ENCODE assay signal across 8 mouse cellular contexts in genomic region chr9:91381284-91382110, GRCm38 (mm10). TPM values are rescaled to one million over a fixed set of nuclear protein-coding genes. Genes with fewer than 3 reads are reported as not detected.
DNase-seq lines count a peak whose midpoint lies in the region; ATAC-seq and TF ChIP-seq lines count a peak whose summit lies in the region.

No protein-coding gene starts in this region.

- H3K36me3 ChIP-seq in lung, embryonic 14.5 days (ENCODE audit: insufficient read depth): no peaks in the 10 kb centered on the region
- no peaks in the 10 kb centered on the region for H3K36me3 ChIP-seq in limb, embryonic 14.5 days (ENCODE audit: control insufficient read depth, insufficient read depth, low read length)
- H3K36me3 ChIP-seq in stomach, embryonic 14.5 days (ENCODE audit: control insufficient read depth, insufficient read depth, low read length): no peaks in the 10 kb centered on the region

- H3K27ac ChIP-seq in lung, embryonic 14.5 days (ENCODE audit: low read depth): no peak overlapping the region
- H3K27ac ChIP-seq in limb, embryonic 14.5 days (replicated peaks; ENCODE audit: low read depth, low read length): no peak overlapping the region
- no peak overlapping the region for H3K27ac ChIP-seq in stomach, embryonic 14.5 days (ENCODE audit: low read length)

- H3K27me3 ChIP-seq in lung, embryonic 14.5 days (ENCODE audit: insufficient read depth, low read length): peaks cover 97% of the 10 kb centered on the region
- H3K27me3 ChIP-seq in limb, embryonic 14.5 days (ENCODE audit: control insufficient read depth, insufficient read depth, low read length): peaks cover 99% of the 10 kb centered on the region
- H3K27me3 ChIP-seq in stomach, embryonic 14.5 days (ENCODE audit: control insufficient read depth, insufficient read depth, low read length): peaks cover 77% of the 10 kb centered on the region

- peak; percentile 68 for ATAC-seq in lung, embryonic 14.5 days (ENCODE audit: insufficient read depth)
- peak; percentile 72 for ATAC-seq in limb, embryonic 14.5 days (ENCODE audit: low FRiP score, low read depth)
- peak; percentile 35; the same call in 1 of the 2 replicates for ATAC-seq in stomach, embryonic 14.5 days (ENCODE audit: insufficient number of reproducible peaks, insufficient read depth, low FRiP score, low read depth)
- no peak for ATAC-seq in CD4-positive, CD25-positive, alpha-beta regulatory T cell, adult 4 months

- DNase-seq in lung, embryonic 14.5 days: peak; percentile 59
- DNase-seq in lung, postnatal 36 days: no peak
- DNase-seq in cerebellum, postnatal 10 days: peak; percentile 97 to 98
- peak; percentile 53 for DNase-seq in gastrocnemius, postnatal 25 days
- no peak for DNase-seq in limb, embryonic 14.5 days (ENCODE audit: low spot score)
- DNase-seq in urinary bladder, postnatal 4 days (ENCODE audit: low spot score in 2 of 2): no peak

- H3K4me3 ChIP-seq in lung, embryonic 14.5 days (ENCODE audit: low read depth, low read length): peak overlapping the region; percentile 51
- peak overlapping the region; percentile 44 for H3K4me3 ChIP-seq in limb, embryonic 14.5 days (replicated peaks; ENCODE audit: low read length)
- H3K4me3 ChIP-seq in stomach, embryonic 14.5 days (ENCODE audit: low read depth, low read length): peak overlapping the region; percentile 34

- no peak for TF ChIP-seq CTCF in lung, embryonic 14.5 days (IDR thresholded peaks at IDR 0.05; ENCODE audit: low read depth)

- H3K9me3 ChIP-seq in lung, embryonic 14.5 days (ENCODE audit: low read depth, low read length): no peaks in the 10 kb centered on the region
- no peaks in the 10 kb centered on the region for H3K9me3 ChIP-seq in limb, embryonic 14.5 days (ENCODE audit: control insufficient read depth, low read length)
- no peaks in the 10 kb centered on the region for H3K9me3 ChIP-seq in stomach, embryonic 14.5 days (ENCODE audit: control insufficient read depth, low read depth, low read length)

- H3K4me2 ChIP-seq in lung, embryonic 14.5 days: peak overlapping the region; percentile 86
- peak overlapping the region; percentile 72 for H3K4me2 ChIP-seq in limb, embryonic 14.5 days (replicated peaks; ENCODE audit: low read depth, low read length, severe bottlenecking)
- H3K4me2 ChIP-seq in stomach, embryonic 14.5 days (replicated peaks; ENCODE audit: low read depth, low read length): peak overlapping the region; percentile 61

- TF ChIP-seq POLR2A in limb, embryonic 14.5 days (IDR thresholded peaks at IDR 0.05; ENCODE audit: borderline replicate concordance, extremely low read depth, insufficient read depth, insufficient read length): no peak

- peak overlapping the region; percentile 40 for H3K9ac ChIP-seq in lung, embryonic 14.5 days
- peak overlapping the region; percentile 47 for H3K9ac ChIP-seq in limb, embryonic 14.5 days (ENCODE audit: low read depth, low read length, severe bottlenecking)
- H3K9ac ChIP-seq in stomach, embryonic 14.5 days (replicated peaks; ENCODE audit: low read depth, low read length): no peak overlapping the region; the same call in 1 of the 2 replicates

- WGBS in lung, embryonic 14.5 days: under 1% methylated on average over 68 of the region's 76 CpGs
- under 1% methylated on average over 54 of the region's 76 CpGs for WGBS in limb, embryonic 14.5 days
- WGBS in stomach, embryonic 14.5 days: under 1% methylated on average over 57 of the region's 76 CpGs

- H3K4me1 ChIP-seq in lung, embryonic 14.5 days (ENCODE audit: insufficient read depth): no peaks in the 10 kb centered on the region; the same call in 1 of the 2 replicates
- peaks cover 8% of the 10 kb centered on the region for H3K4me1 ChIP-seq in limb, embryonic 14.5 days (ENCODE audit: control insufficient read depth, insufficient read depth, low read length)
- H3K4me1 ChIP-seq in stomach, embryonic 14.5 days (ENCODE audit: control insufficient read depth, insufficient read depth, low read length): no peaks in the 10 kb centered on the region

RNA-seq across cellular contexts. Expression of gene Zic1, which starts 15.9 kb away (rescaled TPM):
- not detected in 2 replicates for polyA plus RNA-seq in lung, embryonic 14.5 days (2014; fragmentation: Nextera tagmentation; extraction: Ambion mirVana)
- 1 to 10 TPM in 1 of 2 experiments, under 1 TPM in 1; 0.08 to 1.9 TPM for total RNA-seq in gastrocnemius, postnatal 25 days (2021)
- polyA plus RNA-seq in limb, embryonic 14.5 days (2012; rRNA removed): 6.0 and 14.6 TPM in 2 replicates
- 0.21 and 0.23 TPM in 2 replicates for polyA plus RNA-seq in limb, embryonic 14.5 days (2014; fragmentation: Nextera tagmentation; extraction: Ambion mirVana)
- polyA plus RNA-seq in stomach, embryonic 14.5 days (2014; fragmentation: Nextera tagmentation; extraction: Ambion mirVana): not detected in 2 replicates
- polyA plus RNA-seq in CD4-positive, CD25-positive, alpha-beta regulatory T cell, adult 4 months (2017; shearing (Covaris generic)): not detected

RNA-seq across cellular contexts. Expression of gene Zic4, which starts 19.3 kb away (rescaled TPM):
- polyA plus RNA-seq in lung, embryonic 14.5 days (2014; fragmentation: Nextera tagmentation; extraction: Ambion mirVana): not detected in 2 replicates
- not detected for total RNA-seq in gastrocnemius, postnatal 25 days (2021)
- 0.38 and 0.69 TPM in 2 replicates for polyA plus RNA-seq in limb, embryonic 14.5 days (2012; rRNA removed)
- polyA plus RNA-seq in limb, embryonic 14.5 days (2014; fragmentation: Nextera tagmentation; extraction: Ambion mirVana): 0.10 and 0.39 TPM in 2 replicates
- not detected in 2 replicates for polyA plus RNA-seq in stomach, embryonic 14.5 days (2014; fragmentation: Nextera tagmentation; extraction: Ambion mirVana)
- polyA plus RNA-seq in CD4-positive, CD25-positive, alpha-beta regulatory T cell, adult 4 months (2017; shearing (Covaris generic)): under 1 TPM in 1 of 2 experiments, not detected in 1; 0.24 TPM

Comparison
In these comparisons a context has a peak if more than half of its experiments do, and no peak if none do; other contexts are left out.
1. DNase-seq: peak in lung, embryonic 14.5 days (single experiment), cerebellum, postnatal 10 days (2 of 2) and gastrocnemius, postnatal 25 days (single experiment); none in lung, postnatal 36 days (single experiment), limb, embryonic 14.5 days (single experiment) and urinary bladder, postnatal 4 days (0 of 2).
2. Peak in every context shown above with its lines, with median percentiles within 50 percentile points of each other: H3K4me2 ChIP-seq and H3K4me3 ChIP-seq.